Mouse (Mus musculus) brain, embryonic 14.5 days (tissue): ENCODE measurements around the gene Atp8a1.

ENCODE experiments used
- CTCF ChIP-seq: fragments of 200-500 bp; IDR thresholded peaks from 2 replicates; pipeline ENCODE4 v1.5.1; 2012; ENCODE audit warnings: inconsistent platforms, mild to moderate bottlenecking, moderate library complexity, borderline replicate concordance; ENCODE audit not compliant: insufficient read depth, insufficient read length; ENCODE audit errors: extremely low read depth
- POLR2A ChIP-seq: fragments of 200-500 bp; IDR thresholded peaks from 2 replicates; pipeline ENCODE4 v1.6.1; 2012; ENCODE audit warnings: mild to moderate bottlenecking, inconsistent platforms, borderline replicate concordance; ENCODE audit not compliant: poor library complexity, insufficient read depth, insufficient read length, severe bottlenecking; ENCODE audit errors: extremely low read depth

DNA sequence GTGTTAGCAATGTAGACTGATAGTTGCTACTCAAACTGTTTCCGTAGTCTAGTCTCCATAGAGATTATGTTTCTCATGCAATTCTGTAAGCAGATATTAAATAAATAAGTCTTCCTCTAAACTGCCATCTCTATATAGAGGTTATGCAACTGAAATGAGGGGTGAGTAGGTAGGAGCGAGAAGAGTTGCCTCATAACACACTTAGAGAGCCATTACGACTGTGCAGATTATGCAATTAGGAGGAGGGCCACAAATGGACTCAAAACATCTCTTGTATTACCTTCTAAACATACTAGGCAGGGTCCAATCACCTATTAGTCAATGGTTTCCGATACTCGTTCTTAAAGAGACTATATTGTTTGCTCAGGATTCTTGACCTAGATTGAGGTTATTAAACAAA is 23.5 kb downstream of the Atp8a1 start:
- TF ChIP-seq POLR2A = no peak
- no peak for TF ChIP-seq CTCF
